Mouse (Mus musculus): ENCODE measurements around the gene Ezh1. TPM values are rescaled to one million over a fixed set of nuclear protein-coding genes. Genes with fewer than 3 reads are reported as not detected.

Gene Ezh1
- polyA plus RNA-seq, 1 experiment from 2014 or later = 20.4 TPM

Other genes starting within 250 kb of the Ezh1 start
- 108 and 110 TPM in 2 replicates for gene Atp6v0a1, start 217.0 kb downstream of the Ezh1 start, polyA plus RNA-seq (2015; fragmentation: Nextera tagmentation; extraction: Ambion mirVana)
- 10.7 and 11.3 TPM in 2 replicates for gene Naglu, start 156.5 kb downstream of the Ezh1 start, polyA plus RNA-seq (2015; fragmentation: Nextera tagmentation; extraction: Ambion mirVana)
- gene Hsd17b1, start 148.1 kb downstream of the Ezh1 start, polyA plus RNA-seq (2015; fragmentation: Nextera tagmentation; extraction: Ambion mirVana) = 0.49 TPM in 1 of 2 replicates, not detected in the other
- 41.9 and 44.1 TPM in 2 replicates for gene Coasy, start 143.9 kb downstream of the Ezh1 start, polyA plus RNA-seq (2015; fragmentation: Nextera tagmentation; extraction: Ambion mirVana)
- 88.1 and 91.0 TPM in 2 replicates for gene Mlx, start 139.2 kb downstream of the Ezh1 start, polyA plus RNA-seq (2015; fragmentation: Nextera tagmentation; extraction: Ambion mirVana)
- 23.4 and 26.3 TPM in 2 replicates for gene Psmc3ip, start 131.0 kb downstream of the Ezh1 start, polyA plus RNA-seq (2015; fragmentation: Nextera tagmentation; extraction: Ambion mirVana)
- 25.1 and 27.7 TPM in 2 replicates for gene Retreg3, start 106.6 kb downstream of the Ezh1 start, polyA plus RNA-seq (2015; fragmentation: Nextera tagmentation; extraction: Ambion mirVana)
- gene Tubg1, start 106.5 kb downstream of the Ezh1 start, polyA plus RNA-seq (2015; fragmentation: Nextera tagmentation; extraction: Ambion mirVana) = 79.6 and 84.0 TPM in 2 replicates
- gene Tubg2, start 70.6 kb downstream of the Ezh1 start, polyA plus RNA-seq (2015; fragmentation: Nextera tagmentation; extraction: Ambion mirVana) = 34.6 and 38.2 TPM in 2 replicates
- gene Cntnap1, start 55.9 kb downstream of the Ezh1 start, polyA plus RNA-seq (2015; fragmentation: Nextera tagmentation; extraction: Ambion mirVana) = 2.6 and 2.8 TPM in 2 replicates
- 8.7 and 10.2 TPM in 2 replicates for gene Plekhh3, start 55.1 kb downstream of the Ezh1 start, polyA plus RNA-seq (2015; fragmentation: Nextera tagmentation; extraction: Ambion mirVana)
- gene Ccr10, start 51.0 kb downstream of the Ezh1 start, polyA plus RNA-seq (2015; fragmentation: Nextera tagmentation; extraction: Ambion mirVana) = 0.13 and 0.18 TPM in 2 replicates
- 84.8 and 94.9 TPM in 2 replicates for gene Ramp2, start 19.6 kb upstream of the Ezh1 start, polyA plus RNA-seq (2015; fragmentation: Nextera tagmentation; extraction: Ambion mirVana)
- 110 and 115 TPM in 2 replicates for gene Vps25, start 27.2 kb upstream of the Ezh1 start, polyA plus RNA-seq (2015; fragmentation: Nextera tagmentation; extraction: Ambion mirVana)
- 7.0 and 7.7 TPM in 2 replicates for gene Wnk4, start 34.1 kb upstream of the Ezh1 start, polyA plus RNA-seq (2015; fragmentation: Nextera tagmentation; extraction: Ambion mirVana)
- 1.3 TPM in 2 replicates for gene Cntd1, start 52.5 kb upstream of the Ezh1 start, polyA plus RNA-seq (2015; fragmentation: Nextera tagmentation; extraction: Ambion mirVana)
- 216 and 226 TPM in 2 replicates for gene Coa3, start 52.7 kb upstream of the Ezh1 start, polyA plus RNA-seq (2015; fragmentation: Nextera tagmentation; extraction: Ambion mirVana)
- 166 and 188 TPM in 2 replicates for gene Becn1, start 75.8 kb upstream of the Ezh1 start, polyA plus RNA-seq (2015; fragmentation: Nextera tagmentation; extraction: Ambion mirVana)
- gene Psme3, start 89.8 kb upstream of the Ezh1 start, polyA plus RNA-seq (2015; fragmentation: Nextera tagmentation; extraction: Ambion mirVana) = 118 and 122 TPM in 2 replicates
- gene Aoc2, start 98.6 kb upstream of the Ezh1 start, polyA plus RNA-seq (2015; fragmentation: Nextera tagmentation; extraction: Ambion mirVana) = 1.9 and 2.4 TPM in 2 replicates
- not detected in 2 replicates for gene Aoc3, start 104.1 kb upstream of the Ezh1 start, polyA plus RNA-seq (2015; fragmentation: Nextera tagmentation; extraction: Ambion mirVana)
- not detected in 2 replicates for gene G6pc, start 141.1 kb upstream of the Ezh1 start, polyA plus RNA-seq (2015; fragmentation: Nextera tagmentation; extraction: Ambion mirVana)
- 91.5 and 96.2 TPM in 2 replicates for gene Aarsd1, start 191.2 kb upstream of the Ezh1 start, polyA plus RNA-seq (2015; fragmentation: Nextera tagmentation; extraction: Ambion mirVana)
- gene Gm27029, start 198.3 kb upstream of the Ezh1 start, polyA plus RNA-seq (2015; fragmentation: Nextera tagmentation; extraction: Ambion mirVana) = 4.8 and 8.0 TPM in 2 replicates
- 28.6 and 29.8 TPM in 2 replicates for gene Rundc1, start 198.6 kb upstream of the Ezh1 start, polyA plus RNA-seq (2015; fragmentation: Nextera tagmentation; extraction: Ambion mirVana)
- gene Ptges3l, start 198.9 kb upstream of the Ezh1 start, polyA plus RNA-seq (2015; fragmentation: Nextera tagmentation; extraction: Ambion mirVana) = 2.3 and 2.8 TPM in 2 replicates
- gene Rpl27, start 215.8 kb upstream of the Ezh1 start, polyA plus RNA-seq (2015; fragmentation: Nextera tagmentation; extraction: Ambion mirVana) = 301 and 310 TPM in 2 replicates
- gene Ifi35, start 221.9 kb upstream of the Ezh1 start, polyA plus RNA-seq (2015; fragmentation: Nextera tagmentation; extraction: Ambion mirVana) = 3.7 and 4.0 TPM in 2 replicates
- 108 and 111 TPM in 2 replicates for gene Rnd2, start 238.5 kb upstream of the Ezh1 start, polyA plus RNA-seq (2015; fragmentation: Nextera tagmentation; extraction: Ambion mirVana)
- gene Vat1, start 239.8 kb upstream of the Ezh1 start, polyA plus RNA-seq (2015; fragmentation: Nextera tagmentation; extraction: Ambion mirVana) = 92.1 and 96.6 TPM in 2 replicates

Measured in hindbrain, embryonic 13.5 days (tissue).